19 mouse cellular contexts compared by ENCODE assay signal in genomic region chr10:12810816-12811215, GRCm38 (mm10). TPM values are rescaled to one million over a fixed set of nuclear protein-coding genes. Genes with fewer than 3 reads are reported as not detected.
A peak's percentile ranks its signal among the peaks of the same experiment; 100 is the strongest.
DNase-seq lines count a peak whose midpoint lies in the region; ATAC-seq and TF ChIP-seq lines count a peak whose summit lies in the region.
"Had no signal": no experiment of that assay in that cellular context is flagged by ENCODE, and none has a peak within 500 bp of the region (broad histone marks: within the 10 kb centered on the region; RNA-seq: fewer than 3 reads in every experiment).

No protein-coding gene starts in this region.

- ATAC-seq in heart, embryonic 13.5 days (ENCODE audit: extremely low read depth, insufficient number of reproducible peaks, low FRiP score, low TSS enrichment): no peak
- ATAC-seq in heart, embryonic 11.5 days (replicated peaks; ENCODE audit: insufficient number of reproducible peaks, low FRiP score, low TSS enrichment): no peak
- no peak for ATAC-seq in midbrain, embryonic 13.5 days
- ATAC-seq: forebrain, embryonic 14.5 days; intestine, postnatal 0 days had no signal

- no peak; a peak in 1 of 4 replicates for TF ChIP-seq EP300 in MEL (IDR thresholded peaks at IDR 0.05; ENCODE audit: low read depth in 1 of 2, low read length in 2 of 2)

- no peaks in the 10 kb centered on the region for H3K36me3 ChIP-seq in heart, embryonic 13.5 days
- no peaks in the 10 kb centered on the region for H3K36me3 ChIP-seq in heart, embryonic 11.5 days (ENCODE audit: control insufficient read depth, insufficient read depth, low read length)
- H3K36me3 ChIP-seq in MEL (ENCODE audit: control insufficient read depth in 1 of 2, insufficient read depth in 2 of 2, low read length in 2 of 2): peaks cover 0 to 16% of the 10 kb centered on the region in 2 experiments; a peak in 2 of 4 replicates
- H3K36me3 ChIP-seq in midbrain, embryonic 13.5 days: no peaks in the 10 kb centered on the region
- H3K36me3 ChIP-seq: hindbrain, embryonic 15.5 days; limb, embryonic 13.5 days; stomach, embryonic 15.5 days had no signal

- WGBS in heart, embryonic 13.5 days: 65% methylated on average over 2 of the region's 2 CpGs
- 65% methylated on average over 2 of the region's 2 CpGs for WGBS in heart, embryonic 11.5 days (ENCODE audit: insufficient replicate concordance)
- WGBS in midbrain, embryonic 13.5 days: 84% methylated on average over 2 of the region's 2 CpGs

- DNase-seq in 3134 (ENCODE audit: extremely low read depth, insufficient read length, low spot score) (peak; percentile 76), MEL (ENCODE audit: low read depth, low spot score) (peak; percentile 23)
- no peak for DNase-seq in retina, embryonic 14.5 days (ENCODE audit: low spot score)
- DNase-seq in cerebellum, adult 8-10 months: no peak
- DNase-seq: cerebellum, postnatal 14 days; embryo, embryonic 11 days; kidney, postnatal 25 days had no signal

- no peak overlapping the region for H3K4me2 ChIP-seq in heart, embryonic 13.5 days
- no peak overlapping the region for H3K4me2 ChIP-seq in heart, embryonic 11.5 days
- no peak overlapping the region for H3K4me2 ChIP-seq in midbrain, embryonic 13.5 days (replicated peaks)
- H3K4me2 ChIP-seq: hindbrain, embryonic 15.5 days; limb, embryonic 13.5 days; midbrain, embryonic 11.5 days; stomach, embryonic 15.5 days had no signal

- TF ChIP-seq CTCF in MEL (IDR thresholded peaks at IDR 0.05 in 2 of 3, conservative IDR thresholded peaks at IDR 0.05 in 1 of 3; ENCODE audit: control insufficient read depth in 1 of 3, insufficient read depth in 1 of 3, low read depth in 2 of 3, low read length in 3 of 3, poor library complexity in 1 of 3, severe bottlenecking in 1 of 3): no peak
- TF ChIP-seq CTCF in embryonic fibroblast, embryonic 13.5 days (IDR thresholded peaks at IDR 0.05; ENCODE audit: borderline replicate concordance, insufficient read depth, low read length): no peak

- H3K9me3 ChIP-seq in heart, embryonic 13.5 days: no peaks in the 10 kb centered on the region
- no peaks in the 10 kb centered on the region for H3K9me3 ChIP-seq in heart, embryonic 11.5 days (replicated peaks; ENCODE audit: control insufficient read depth, low read length)
- no peaks in the 10 kb centered on the region for H3K9me3 ChIP-seq in MEL (replicated peaks; ENCODE audit: insufficient read depth, low read length)
- no peaks in the 10 kb centered on the region for H3K9me3 ChIP-seq in midbrain, embryonic 13.5 days
- H3K9me3 ChIP-seq: hindbrain, embryonic 15.5 days; limb, embryonic 13.5 days; stomach, embryonic 15.5 days had no signal

- TF ChIP-seq POLR2A in MEL (IDR thresholded peaks at IDR 0.05; ENCODE audit: control insufficient read depth in 1 of 2, insufficient read depth in 1 of 2, low read depth in 1 of 2, low read length in 2 of 2, poor library complexity in 1 of 2): no peak
- no peak for TF ChIP-seq POLR2A in embryonic fibroblast, embryonic 13.5 days (IDR thresholded peaks at IDR 0.05; ENCODE audit: low read depth, low read length)

- H3K79me2 ChIP-seq in MEL (ENCODE audit: control insufficient read depth, insufficient read depth, low read length, poor library complexity): no peaks in the 10 kb centered on the region

- H3K4me3 ChIP-seq in heart, embryonic 13.5 days: no peak overlapping the region
- no peak overlapping the region for H3K4me3 ChIP-seq in heart, embryonic 11.5 days (ENCODE audit: low read depth, low read length)
- H3K4me3 ChIP-seq in MEL (ENCODE audit: control insufficient read depth in 1 of 2, insufficient read depth in 1 of 2, low read depth in 2 of 2, low read length in 2 of 2): no peak overlapping the region
- no peak overlapping the region for H3K4me3 ChIP-seq in embryonic fibroblast, embryonic 13.5 days (ENCODE audit: insufficient read depth, low read length)
- no peak overlapping the region for H3K4me3 ChIP-seq in midbrain, embryonic 13.5 days (replicated peaks)
- H3K4me3 ChIP-seq: hindbrain, embryonic 15.5 days; limb, embryonic 13.5 days; stomach, embryonic 15.5 days had no signal

- H3K9ac ChIP-seq in heart, embryonic 13.5 days: no peak overlapping the region
- no peak overlapping the region for H3K9ac ChIP-seq in heart, embryonic 11.5 days (ENCODE audit: low read depth, low read length)
- no peak overlapping the region for H3K9ac ChIP-seq in MEL (ENCODE audit: control insufficient read depth, low read depth, low read length, poor library complexity, severe bottlenecking)
- no peak overlapping the region for H3K9ac ChIP-seq in midbrain, embryonic 13.5 days (replicated peaks)
- H3K9ac ChIP-seq: hindbrain, embryonic 15.5 days; limb, embryonic 13.5 days; liver, embryonic 14.5 days; stomach, embryonic 15.5 days had no signal

- no peak for TF ChIP-seq RAD21 in MEL (IDR thresholded peaks at IDR 0.05; ENCODE audit: low read depth, low read length)

- peak overlapping the region; percentile 51 for H3K27ac ChIP-seq in heart, embryonic 13.5 days (replicated peaks)
- H3K27ac ChIP-seq in heart, embryonic 11.5 days (ENCODE audit: low read depth, low read length): no peak overlapping the region
- H3K27ac ChIP-seq in MEL (ENCODE audit: control insufficient read depth, low read depth, low read length): no peak overlapping the region
- H3K27ac ChIP-seq in embryonic fibroblast, embryonic 13.5 days (ENCODE audit: insufficient read depth, low read length): peak overlapping the region; percentile 43; the same call in 1 of the 2 replicates
- no peak overlapping the region for H3K27ac ChIP-seq in midbrain, embryonic 13.5 days
- H3K27ac ChIP-seq: hindbrain, embryonic 15.5 days; limb, embryonic 13.5 days; liver, embryonic 14.5 days; stomach, embryonic 15.5 days had no signal

- H3K4me1 ChIP-seq in heart, embryonic 13.5 days: peaks cover 85% of the 10 kb centered on the region
- peaks cover 47% of the 10 kb centered on the region for H3K4me1 ChIP-seq in heart, embryonic 11.5 days (ENCODE audit: control insufficient read depth, insufficient read depth, low read length)
- peaks cover 6 to 23% of the 10 kb centered on the region in 2 experiments for H3K4me1 ChIP-seq in MEL (ENCODE audit: control insufficient read depth in 1 of 2, insufficient read depth in 2 of 2, low read length in 2 of 2)
- peaks cover 28% of the 10 kb centered on the region for H3K4me1 ChIP-seq in embryonic fibroblast, embryonic 13.5 days (ENCODE audit: control insufficient read depth, insufficient read depth, low read length)
- H3K4me1 ChIP-seq in midbrain, embryonic 13.5 days (replicated peaks): 0 out of 2 replicates have a peak, but pooled peaks cover 2% of the 10 kb centered on the region

- H3K27me3 ChIP-seq in heart, embryonic 13.5 days (replicated peaks): no peaks in the 10 kb centered on the region
- no peaks in the 10 kb centered on the region for H3K27me3 ChIP-seq in heart, embryonic 11.5 days (ENCODE audit: control insufficient read depth, insufficient read depth, low read length)
- no peaks in the 10 kb centered on the region for H3K27me3 ChIP-seq in MEL (ENCODE audit: control insufficient read depth in 1 of 2, insufficient read depth in 2 of 2, low read length in 2 of 2)
- H3K27me3 ChIP-seq in midbrain, embryonic 13.5 days: no peaks in the 10 kb centered on the region
- H3K27me3 ChIP-seq: CH12.LX; hindbrain, embryonic 15.5 days; limb, embryonic 13.5 days; stomach, embryonic 15.5 days had no signal

TF ChIP-seq in MEL, 35 proteins besides CTCF, POLR2A, EP300 and RAD21:
- TF ChIP-seq ZC3H11A (IDR thresholded peaks at IDR 0.05; ENCODE audit: low read depth, low read length) (no peak), BHLHE40 (IDR thresholded peaks at IDR 0.05; ENCODE audit: borderline replicate concordance, low read depth, low read length) (no peak), HCFC1 (IDR thresholded peaks at IDR 0.05; ENCODE audit: low read depth, low read length) (no peak), TCF12 (IDR thresholded peaks at IDR 0.05; ENCODE audit: low read depth, low read length) (no peak), CHD2 (IDR thresholded peaks at IDR 0.05; ENCODE audit: low read length) (no peak), TBP (IDR thresholded peaks at IDR 0.05; ENCODE audit: low read depth, low read length) (no peak), ZNF384 (IDR thresholded peaks at IDR 0.05; ENCODE audit: low read depth, low read length) (no peak), ZKSCAN1 (IDR thresholded peaks at IDR 0.05; ENCODE audit: low read depth, low read length) (no peak), USF2 (IDR thresholded peaks at IDR 0.05; ENCODE audit: borderline replicate concordance in 1 of 2, insufficient read depth in 1 of 2, low read depth in 1 of 2, low read length in 2 of 2) (no peak), GABPA (IDR thresholded peaks at IDR 0.05; ENCODE audit: low read depth, low read length) (no peak)

RNA-seq across cellular contexts. Expression of gene Utrn, which starts 58.3 kb away (rescaled TPM):
- 55.0 and 55.8 TPM in 2 replicates for polyA plus RNA-seq in heart, embryonic 13.5 days (2015; fragmentation: Nextera tagmentation; extraction: Ambion mirVana)
- 47.3 and 68.5 TPM in 2 replicates for polyA plus RNA-seq in heart, embryonic 11.5 days (2014; fragmentation: Nextera tagmentation; extraction: Ambion mirVana)
- total RNA-seq in MEL (2012; rRNA removed): 2.3 and 3.4 TPM in 2 replicates
- polyA plus RNA-seq in MEL (2012; ENCODE audit: insufficient read depth in 1 of 2, insufficient read length in 2 of 2, low read depth in 1 of 2, low replicate concordance in 2 of 2, missing spikeins in 1 of 2): 1 to 10 TPM in 1 of 2 experiments, not detected in 1; 4.3 TPM
- 104 and 132 TPM in 2 replicates for polyA plus RNA-seq in embryonic fibroblast, embryonic 13.5 days (2011; ENCODE audit: insufficient read length, low read depth, missing spikeins)
- polyA plus RNA-seq in midbrain, embryonic 13.5 days (2015; fragmentation: Nextera tagmentation; extraction: Ambion mirVana): 21.9 and 23.6 TPM in 2 replicates

Comparison
In these comparisons a context has a peak if more than half of its experiments do, and no peak if none do; other contexts are left out.
1. H3K27ac ChIP-seq: peak in heart, embryonic 13.5 days (single experiment) and embryonic fibroblast, embryonic 13.5 days (single experiment); none in heart, embryonic 11.5 days (single experiment), MEL (single experiment) and midbrain, embryonic 13.5 days (single experiment).
2. DNase-seq: peak in 3134 (single experiment) and MEL (single experiment); none in retina, embryonic 14.5 days (single experiment) and cerebellum, adult 8-10 months (single experiment).